Mouse (Mus musculus): Measurements from ENCODE around the gene Bcl2l11.
"Not testable (repeated sequence)": the region's sequence is repeated elsewhere in the genome, so short reads cannot be mapped to it uniquely, and the experiment has no call there.

Gene Bcl2l11

DNA sequence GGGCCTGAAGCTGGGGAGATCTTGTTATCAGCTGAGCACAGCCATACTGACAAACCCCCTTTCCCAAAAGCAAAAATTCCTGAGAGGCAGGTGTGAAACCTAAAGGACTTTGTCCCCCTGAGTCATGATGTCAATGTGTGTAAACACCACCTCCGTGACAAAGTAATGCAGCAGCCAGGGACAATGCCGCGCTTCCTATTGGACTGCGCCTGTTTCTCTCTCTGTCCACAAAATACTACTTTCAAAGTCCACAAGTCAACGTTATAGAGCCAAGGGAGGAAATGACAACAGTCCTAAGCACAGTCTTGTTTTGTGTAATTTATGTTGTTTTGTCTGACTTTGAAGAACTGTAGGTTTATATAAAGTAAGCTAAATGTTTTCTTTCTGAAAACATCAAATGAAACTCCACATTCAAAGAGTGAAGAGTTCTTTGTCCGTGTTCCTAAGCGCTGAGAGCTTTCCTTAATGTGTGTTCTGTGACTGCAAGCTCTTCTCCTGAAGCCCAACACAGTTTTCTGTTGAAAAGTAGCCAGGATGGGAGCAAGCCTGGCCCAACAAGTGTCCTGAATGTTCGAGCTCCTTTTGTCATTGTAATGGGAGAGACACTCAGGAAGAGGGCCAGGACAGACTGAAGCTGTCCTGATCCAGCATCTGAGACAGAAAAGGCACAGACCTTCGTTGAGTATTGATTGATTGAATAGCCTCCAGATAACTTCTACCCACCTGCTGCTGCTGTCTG is 48.9 kb downstream of the Bcl2l11 start:
- DNase-seq (ENCODE audit: low read depth), result no peak

DNA sequence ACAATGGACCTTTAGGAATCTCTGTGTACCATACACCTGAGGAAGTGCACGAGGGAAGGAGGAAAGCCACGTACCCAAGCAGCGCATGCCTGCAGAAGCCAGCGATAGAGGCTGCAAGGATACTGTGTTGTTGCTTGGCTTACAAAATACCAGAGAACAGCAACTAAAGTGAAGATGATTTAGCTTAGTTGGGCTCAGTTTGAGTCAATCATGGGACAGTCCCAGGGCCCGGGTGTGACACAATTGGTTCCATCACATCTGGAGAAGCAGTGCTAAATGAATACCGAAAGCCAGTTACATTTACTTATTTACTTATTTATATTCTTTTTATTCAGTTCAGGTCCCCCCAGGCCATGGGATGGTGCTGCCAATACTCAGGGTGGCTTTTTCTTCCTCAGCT is 49.8 kb downstream of the Bcl2l11 start:
- no peak for DNase-seq (ENCODE audit: low read depth)

DNA sequence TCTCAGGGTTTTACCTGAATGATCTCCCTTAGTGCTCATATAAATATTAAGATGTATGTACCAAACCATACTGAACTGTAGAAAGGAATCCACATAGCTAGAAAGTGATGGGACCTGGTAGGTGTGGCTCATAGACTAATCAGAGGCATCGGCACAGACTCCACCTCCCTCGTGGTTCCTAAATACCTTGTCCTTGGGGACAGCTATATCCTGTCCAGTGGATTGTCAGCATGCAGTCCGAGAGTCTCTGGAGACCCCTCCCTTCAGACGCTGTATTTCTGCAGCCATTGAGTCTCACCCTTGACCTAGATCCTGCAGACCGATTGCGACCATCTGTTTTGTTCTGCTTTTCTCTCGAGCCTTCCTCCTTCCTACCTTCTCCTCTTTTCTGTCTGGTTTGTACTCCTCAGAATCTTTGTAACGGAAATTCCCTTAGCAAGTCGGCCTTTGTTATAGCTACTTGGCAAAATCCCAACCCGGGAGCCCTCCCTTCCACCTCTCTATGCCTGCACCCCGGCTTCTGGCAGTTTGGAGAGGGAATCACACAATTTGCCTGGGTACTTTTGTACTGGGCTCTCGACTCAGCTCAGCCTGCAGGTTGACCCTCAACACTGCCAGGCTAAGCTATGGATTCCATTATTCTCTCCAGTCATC is 50.7 kb downstream of the Bcl2l11 start:
- no peak for DNase-seq (ENCODE audit: low read depth)

DNA sequence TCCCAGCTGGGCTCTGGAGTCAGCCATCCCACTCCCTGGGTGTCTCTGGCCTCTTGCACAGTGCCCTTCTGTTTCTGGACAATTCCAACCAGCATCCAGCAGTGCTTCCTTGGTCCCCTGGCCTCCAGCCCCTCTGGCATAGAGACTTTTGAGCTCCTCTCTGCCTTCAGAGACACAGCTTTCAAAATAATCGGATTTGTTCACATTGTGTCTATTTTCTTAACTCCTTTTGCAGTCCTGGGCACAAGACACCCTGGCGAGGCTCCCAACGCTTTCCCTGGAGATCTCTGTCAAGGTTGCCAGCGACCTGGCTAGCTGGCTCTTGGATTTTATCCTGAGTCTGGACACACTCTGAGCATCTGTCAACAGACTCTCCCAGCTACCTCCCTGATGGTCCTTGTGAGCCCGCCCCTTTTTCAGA is 51.4 kb downstream of the Bcl2l11 start:
- DNase-seq (ENCODE audit: low read depth), result no peak

DNA sequence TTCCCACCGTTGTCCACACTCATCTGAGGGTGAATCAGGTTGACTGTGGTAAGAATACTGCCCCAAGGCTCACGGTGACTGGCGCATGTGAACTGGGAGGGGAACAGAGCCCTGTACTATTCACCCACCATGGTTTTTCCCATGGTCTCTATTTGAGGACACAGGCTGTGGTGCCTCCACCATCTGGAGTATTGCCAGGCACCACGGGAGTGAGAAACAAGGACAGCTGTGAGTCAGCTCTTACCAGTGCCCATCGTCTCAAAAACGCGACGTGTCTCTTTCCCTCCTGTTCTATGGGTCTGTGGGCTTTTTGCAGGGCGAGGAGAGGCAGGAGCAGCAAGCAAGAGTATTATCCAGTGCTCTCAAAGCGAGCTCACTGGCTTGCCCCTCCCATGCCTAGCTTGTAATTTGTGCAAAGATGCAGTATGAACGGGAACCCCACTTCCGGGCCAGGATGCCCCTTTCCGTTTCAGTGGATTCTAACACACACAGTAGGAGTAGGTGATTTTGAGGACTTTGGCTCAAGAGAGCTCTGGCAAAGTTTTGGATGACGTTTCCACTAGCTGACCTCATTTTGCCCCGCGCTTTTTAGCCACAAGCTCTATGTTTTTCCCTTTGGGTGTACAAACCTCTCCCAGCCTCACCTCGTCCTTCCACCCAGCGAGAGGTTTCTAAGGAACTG is 53.4 kb downstream of the Bcl2l11 start:
- no peak for DNase-seq (ENCODE audit: low read depth)

DNA sequence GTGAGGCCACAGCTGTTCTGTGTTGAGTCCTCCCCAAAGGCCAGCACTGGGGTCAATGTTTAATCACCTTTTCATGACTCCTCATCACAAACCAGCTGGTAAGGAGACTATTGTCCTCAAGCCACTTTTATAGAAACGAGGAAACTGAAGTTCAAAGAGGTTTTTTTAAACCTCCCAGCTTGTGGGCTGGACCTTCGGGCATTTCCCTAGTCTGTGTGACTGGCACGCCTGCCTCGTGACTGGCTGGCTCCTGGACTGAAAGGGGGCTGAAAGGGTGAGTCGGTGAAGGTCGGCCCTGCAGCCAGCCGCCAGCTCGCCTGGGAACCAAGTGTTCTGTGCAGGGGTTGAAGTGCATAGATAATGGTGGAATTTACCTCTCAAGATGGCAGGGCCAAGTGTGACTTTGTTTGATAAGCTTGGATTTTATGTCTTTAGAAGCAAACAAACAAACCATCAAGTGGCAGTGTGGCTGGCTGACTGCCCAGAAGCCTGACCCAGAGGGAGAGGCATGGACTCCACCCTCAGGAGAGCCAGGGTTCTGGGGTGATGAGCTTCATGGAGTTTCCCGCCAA is 54.1 kb downstream of the Bcl2l11 start:
- DNase-seq (ENCODE audit: low read depth), result no peak

DNA sequence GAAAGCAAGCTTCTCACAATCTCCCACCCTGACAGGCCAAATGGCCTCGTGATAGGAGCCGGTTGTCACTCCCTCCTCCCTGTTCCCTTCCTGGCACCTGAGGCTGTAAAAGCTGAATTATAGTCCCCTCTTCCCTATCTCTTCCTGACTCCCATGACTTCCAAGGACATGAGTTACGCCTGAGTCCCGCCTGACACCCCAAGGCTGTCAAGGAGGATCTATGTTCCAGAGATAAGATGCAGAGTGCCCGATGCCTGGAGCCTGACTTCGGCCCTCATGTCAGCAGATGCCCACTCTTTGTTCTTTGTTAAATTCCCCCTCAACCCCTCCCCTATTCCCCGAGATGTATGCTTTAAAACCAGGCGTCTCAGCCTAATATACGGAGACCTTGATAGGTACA is 56.3 kb downstream of the Bcl2l11 start:
- not testable (repeated sequence) for DNase-seq (ENCODE audit: low read depth)

DNA sequence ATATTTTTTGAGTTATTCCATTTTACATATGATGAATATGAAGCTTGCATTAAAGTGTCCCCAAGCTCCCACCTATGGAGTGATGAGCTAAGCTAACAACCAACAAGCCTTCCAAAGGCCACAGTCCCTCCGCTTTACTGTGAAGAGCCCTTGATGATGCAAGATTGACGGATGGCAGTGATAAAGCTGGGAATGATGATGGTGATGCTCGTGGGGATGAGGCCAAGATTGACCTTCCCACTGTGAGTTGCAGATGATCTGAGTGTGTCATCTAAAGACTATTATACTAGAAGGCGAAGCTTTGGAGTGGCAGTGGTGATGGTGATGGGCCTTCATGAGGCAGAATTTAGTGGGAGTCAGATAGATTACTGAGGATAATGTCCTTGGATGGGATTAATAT is 56.9 kb downstream of the Bcl2l11 start:
- DNase-seq (ENCODE audit: low read depth), result no peak

DNA sequence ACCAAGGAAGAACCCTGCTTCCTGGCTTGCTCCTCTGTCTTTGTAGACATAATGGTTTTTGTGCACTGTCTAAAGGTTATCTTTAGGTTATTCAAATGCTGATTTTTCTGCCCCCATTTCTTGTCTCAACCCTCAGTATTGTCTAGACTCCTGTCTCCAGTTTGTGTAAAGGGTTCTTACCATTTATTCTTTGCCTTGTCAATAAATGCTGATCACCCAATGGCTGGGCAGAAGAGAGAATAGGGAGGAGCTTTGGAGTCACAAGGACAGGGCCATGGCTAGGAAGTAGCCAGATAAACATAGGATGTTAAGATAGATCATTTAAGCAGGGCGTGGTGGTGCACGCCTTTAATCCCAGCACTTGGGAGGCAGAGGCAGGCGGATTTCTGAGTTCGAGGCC is 57.9 kb downstream of the Bcl2l11 start:
- DNase-seq (ENCODE audit: low read depth), result no peak

DNA sequence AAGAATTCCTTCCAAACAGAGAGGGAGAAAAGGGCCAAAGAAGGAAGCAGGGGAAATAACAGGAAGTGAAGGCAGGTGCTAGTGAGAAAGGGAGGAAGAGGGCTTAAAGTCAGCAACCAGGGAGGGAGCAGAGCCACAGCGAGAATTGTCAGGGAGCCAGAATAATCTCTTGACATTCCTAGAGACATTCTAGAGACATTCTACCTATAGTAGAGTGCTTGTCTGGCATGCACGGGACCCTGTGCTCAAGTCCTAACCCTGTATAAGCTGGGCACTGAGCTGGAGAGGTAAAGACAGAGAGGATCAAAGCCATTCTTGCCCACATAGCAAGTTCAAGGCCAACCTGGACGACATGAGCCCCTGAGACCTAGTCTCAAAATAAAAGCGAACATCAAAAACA is 60.1 kb downstream of the Bcl2l11 start:
- no peak for DNase-seq (ENCODE audit: low read depth)

DNA sequence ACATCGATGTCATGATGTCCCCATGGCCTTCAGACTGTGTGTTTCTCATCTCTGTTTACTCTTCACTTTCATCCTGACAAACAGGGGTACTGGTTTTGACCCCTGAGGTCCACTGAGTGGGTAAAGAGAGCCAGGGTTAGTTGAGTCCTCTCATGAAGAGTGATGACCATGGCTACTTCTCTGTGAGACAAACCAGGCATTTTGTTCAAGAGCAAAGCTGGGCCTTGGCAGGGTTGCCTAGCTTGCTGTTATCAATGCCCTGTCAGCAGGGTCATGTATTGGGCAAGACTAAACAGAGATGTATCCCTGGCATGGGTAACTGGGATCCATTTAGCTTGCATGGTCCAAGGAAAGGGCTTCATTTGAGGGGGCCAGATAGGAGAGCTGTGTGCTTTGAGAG is 61.4 kb downstream of the Bcl2l11 start:
- no peak for DNase-seq (ENCODE audit: low read depth)

DNA sequence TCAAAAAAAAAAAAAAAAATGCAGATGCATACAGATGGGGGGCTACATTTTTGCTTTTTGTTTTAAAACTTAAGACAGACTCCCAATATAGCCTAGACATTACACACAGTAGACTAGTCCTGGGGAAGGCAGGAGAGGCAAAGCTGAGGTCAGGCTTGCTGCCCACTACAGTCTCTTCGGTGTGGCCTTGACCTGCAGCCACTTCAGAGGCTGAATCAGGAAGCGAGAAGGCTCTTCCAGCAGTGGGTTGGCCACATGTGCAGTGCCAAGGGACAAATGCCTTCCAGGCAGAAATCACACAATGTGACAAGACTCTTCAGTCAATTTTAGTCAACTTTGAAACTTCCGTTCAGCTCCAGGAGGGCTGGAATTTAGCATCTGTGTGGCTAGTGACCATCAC is 62.6 kb downstream of the Bcl2l11 start:
- no peak for DNase-seq (ENCODE audit: low read depth)

DNA sequence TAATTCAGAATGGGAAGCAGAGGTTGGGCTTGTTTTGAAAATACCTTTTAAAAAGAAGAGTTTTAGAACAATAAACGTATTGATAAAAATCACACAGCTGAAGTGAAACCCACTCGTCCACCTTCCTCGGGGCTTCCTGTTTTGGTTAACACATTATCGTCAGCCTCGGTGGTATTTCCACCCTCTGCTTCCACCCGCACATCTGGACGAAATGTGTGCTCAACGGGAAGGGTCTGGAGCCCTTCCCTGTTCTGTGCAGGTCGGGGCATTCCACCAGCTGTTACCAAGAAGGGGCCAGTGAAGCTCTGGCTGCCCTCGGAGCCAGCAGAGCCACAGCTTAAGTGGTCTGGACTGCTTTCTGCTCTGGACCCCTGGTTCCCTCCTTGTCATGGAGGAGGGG is 63.9 kb downstream of the Bcl2l11 start:
- DNase-seq (ENCODE audit: low read depth), result no peak

DNA sequence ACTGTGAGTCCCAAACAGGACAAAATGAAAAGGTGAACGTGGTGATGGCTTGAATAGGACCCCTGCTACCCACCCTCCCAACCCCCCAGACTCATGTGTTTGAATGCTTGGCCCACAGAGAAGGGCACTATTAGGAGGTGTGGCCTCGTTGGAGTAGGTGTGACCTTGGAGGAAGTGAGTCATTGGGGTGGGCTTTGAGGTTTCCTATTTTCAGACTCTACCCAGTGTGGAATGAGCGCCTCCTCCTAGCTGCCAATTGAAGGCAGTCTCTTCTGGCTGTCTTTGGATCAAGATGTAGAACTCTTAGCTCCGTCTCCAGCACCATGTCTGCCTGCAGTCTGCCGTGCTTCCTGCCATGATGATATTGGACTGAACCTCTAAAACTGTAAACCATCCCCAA is 64.4 kb downstream of the Bcl2l11 start:
- peak; percentile 57 for DNase-seq (ENCODE audit: low read depth)

DNA sequence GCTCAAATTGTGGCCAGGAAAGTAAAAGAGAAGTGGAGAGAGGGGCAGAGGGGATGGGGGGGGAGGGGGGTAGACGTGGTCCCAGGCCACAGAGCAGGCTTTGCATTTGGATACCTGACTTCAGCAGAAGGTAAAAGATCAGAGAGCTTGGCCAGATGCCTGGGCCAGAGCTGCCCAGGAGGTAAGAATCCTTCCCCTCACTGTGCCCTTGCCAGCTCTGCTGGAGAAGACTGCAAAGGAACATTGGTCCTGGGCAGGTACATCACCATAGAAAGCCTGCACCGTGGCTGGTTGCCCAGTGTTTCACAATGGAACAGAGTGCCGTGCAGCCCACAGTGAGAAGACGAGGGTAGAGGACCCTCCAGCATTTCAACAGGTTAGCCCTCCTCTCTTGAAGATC is 67.6 kb downstream of the Bcl2l11 start:
- DNase-seq (ENCODE audit: low read depth), result no peak

DNA sequence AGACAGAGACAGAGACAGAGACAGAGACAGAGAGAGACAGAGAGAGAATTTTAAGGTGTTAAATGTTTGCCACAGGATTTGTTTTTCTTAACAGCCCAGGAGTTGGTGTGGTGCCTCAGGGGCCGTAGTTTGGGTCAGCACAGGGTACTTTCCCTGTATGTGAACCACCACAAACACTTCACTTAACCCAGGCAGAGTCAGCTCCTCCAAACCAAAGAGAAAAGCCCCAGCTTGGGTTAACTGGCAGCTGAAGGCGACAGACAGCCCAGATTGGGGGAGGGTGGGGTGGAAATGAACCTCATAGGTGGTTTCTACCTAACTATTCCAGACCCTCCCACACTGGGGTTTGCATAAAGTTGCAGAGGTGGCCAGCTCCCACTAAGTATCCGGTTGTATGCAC is 71.5 kb downstream of the Bcl2l11 start:
- no peak for DNase-seq (ENCODE audit: low read depth)

DNA sequence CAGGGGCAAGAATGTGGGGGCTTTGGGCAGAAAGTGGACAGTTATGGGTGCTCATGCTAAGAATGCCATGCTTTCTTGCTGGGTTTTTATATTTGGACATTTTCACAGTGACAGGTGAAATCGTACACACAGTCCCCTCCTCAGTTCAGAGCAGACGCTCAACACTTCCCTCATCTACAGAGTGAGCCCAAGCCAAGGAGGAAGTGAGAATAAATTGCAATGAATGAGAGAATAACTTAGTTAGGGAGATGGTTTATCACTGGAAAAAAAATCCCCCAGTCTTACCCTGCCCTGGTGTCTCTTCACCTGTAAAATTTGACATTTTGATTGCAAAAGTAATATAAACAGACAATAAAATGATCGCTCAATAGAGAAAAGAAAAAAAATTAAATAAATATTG is 77.3 kb downstream of the Bcl2l11 start:
- DNase-seq (ENCODE audit: low read depth), result no peak

DNA sequence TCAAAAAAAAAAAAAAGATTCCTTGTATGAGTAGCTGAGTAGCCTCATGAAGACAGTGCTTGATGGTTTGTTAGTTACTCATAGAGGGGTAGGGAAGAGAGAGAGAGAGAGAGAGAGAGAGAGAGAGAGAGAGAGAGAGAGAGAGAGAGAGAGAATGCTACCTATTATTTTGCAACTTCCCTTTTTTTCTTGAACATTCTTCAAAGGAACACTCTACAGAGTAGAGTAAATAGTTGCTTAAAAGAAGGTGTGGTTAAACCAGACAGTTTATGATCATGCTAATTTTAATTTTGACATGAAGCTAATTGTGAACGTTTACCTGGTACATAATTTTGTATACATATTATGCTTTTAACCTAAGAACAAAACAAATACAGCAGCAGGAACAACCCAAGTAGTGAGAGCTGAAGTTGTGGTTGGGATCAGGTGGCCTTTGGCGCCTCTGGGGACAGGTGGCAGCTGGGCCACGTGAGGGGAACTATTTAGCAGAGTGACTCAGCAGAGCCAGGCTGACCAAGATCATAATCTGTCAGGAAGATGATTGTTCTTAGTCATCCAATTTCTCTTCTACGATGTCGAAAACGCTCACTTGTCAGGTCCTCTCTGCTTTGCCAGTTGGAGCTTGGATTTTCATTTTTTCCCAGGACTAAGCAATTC is 78.0 kb downstream of the Bcl2l11 start:
- DNase-seq (ENCODE audit: low read depth), result peak; percentile 49

DNA sequence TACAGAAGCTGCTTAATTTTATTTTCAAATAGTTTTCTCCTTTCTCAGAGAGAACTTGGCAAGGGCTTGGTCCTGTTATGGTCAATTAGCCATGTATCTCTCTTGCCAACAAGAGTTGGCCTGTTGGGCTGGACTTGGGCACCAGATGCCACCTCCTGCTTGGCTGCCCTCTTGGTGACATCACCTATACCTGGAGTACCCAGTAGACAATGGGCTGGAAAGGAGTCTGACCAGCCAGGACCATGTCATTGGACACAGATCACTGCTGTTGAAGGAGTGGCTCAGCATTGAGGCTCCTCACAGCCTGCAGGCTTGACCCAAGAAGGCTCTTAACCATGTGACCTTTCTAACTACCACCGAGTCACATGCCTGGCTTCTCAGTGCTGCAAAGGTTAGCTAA is 82.7 kb downstream of the Bcl2l11 start:
- no peak for DNase-seq (ENCODE audit: low read depth)

DNA sequence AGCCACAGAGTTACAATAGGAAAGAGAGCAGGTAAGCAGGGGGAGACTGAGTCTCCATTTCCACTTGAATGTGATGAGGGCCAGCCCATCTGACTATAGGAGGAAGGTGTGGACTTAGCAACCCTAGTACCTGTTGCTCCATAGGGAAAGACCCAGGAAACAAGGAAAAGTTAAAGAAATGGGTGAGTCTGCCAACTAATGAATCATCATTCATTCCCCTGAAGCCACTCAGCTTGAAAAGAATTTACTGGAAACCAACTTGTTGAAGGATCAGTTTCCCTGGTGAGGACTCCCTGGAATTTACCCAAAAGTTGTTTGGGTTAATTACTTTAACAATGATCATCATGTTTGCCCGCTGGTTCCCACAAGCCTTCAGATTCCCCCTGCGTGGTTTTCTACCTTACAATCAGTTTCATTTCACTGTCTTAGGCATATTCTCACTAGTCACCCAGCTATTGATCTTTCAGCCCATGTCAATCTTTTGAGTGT is 84.0 kb downstream of the Bcl2l11 start:
- no peak for DNase-seq (ENCODE audit: low read depth)

DNA sequence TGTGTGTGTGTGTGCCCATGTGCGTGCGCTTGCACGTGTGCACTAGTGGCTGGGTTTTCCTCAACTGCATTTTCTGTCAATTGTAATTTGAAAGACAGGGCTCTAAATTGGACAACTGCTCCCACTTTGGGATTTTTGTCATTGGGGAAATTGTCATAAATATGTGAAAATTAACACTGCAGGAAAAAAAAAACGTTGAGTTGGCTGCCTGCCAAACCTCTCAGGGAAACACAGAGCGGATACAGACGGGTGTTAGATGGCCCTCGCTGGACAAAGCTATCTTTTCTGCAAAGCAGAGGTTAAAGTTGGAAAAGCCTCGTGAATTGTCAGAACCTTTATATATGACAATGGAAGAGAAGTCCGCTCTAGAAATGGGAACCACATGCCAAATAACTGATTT is 84.5 kb downstream of the Bcl2l11 start:
- no peak for DNase-seq (ENCODE audit: low read depth)
